Mouse (Mus musculus): ENCODE results near the gene Dlgap4. TPM values are rescaled to one million over a fixed set of nuclear protein-coding genes. Genes with fewer than 3 reads are reported as not detected.

Dlgap4 gene
- polyA plus RNA-seq, 1 experiment from 2014 or later: 98.3 TPM

- 71% methylated on average over 8 of the region's 8 CpGs for WGBS
- no peaks in the 10 kb centered on the region for H3K27me3 ChIP-seq
- H3K4me3 ChIP-seq: no peak overlapping the region
- ATAC-seq (ENCODE audit: insufficient number of reproducible peaks, insufficient read depth, low FRiP score, low TSS enrichment, low read depth): no peak
- peaks cover 11% of the 10 kb centered on the region; the same call in 1 of the 2 replicates for H3K4me1 ChIP-seq
- no peak overlapping the region for H3K4me2 ChIP-seq
- H3K27ac ChIP-seq: no peak overlapping the region
- H3K9ac ChIP-seq: no peak overlapping the region
- no peaks in the 10 kb centered on the region for H3K9me3 ChIP-seq
- H3K36me3 ChIP-seq: peaks cover 41% of the 10 kb centered on the region
These were observed 152.1 kb downstream of the Dlgap4 start for GRCm38 (mm10) chr2:156765593-156765992.

GRCm38 (mm10) chr2:156766227-156767019 is 152.9 kb downstream of the Dlgap4 start:
- H3K9ac ChIP-seq: no peak overlapping the region
- ATAC-seq (ENCODE audit: insufficient number of reproducible peaks, insufficient read depth, low FRiP score, low TSS enrichment, low read depth): no peak
- H3K4me2 ChIP-seq: no peak overlapping the region
- H3K4me3 ChIP-seq: no peak overlapping the region
- H3K36me3 ChIP-seq: peaks cover 33% of the 10 kb centered on the region
- 0 out of 2 replicates have a peak overlapping the region, but pooled peaks have one; percentile 57 for H3K27ac ChIP-seq
- H3K27me3 ChIP-seq: no peaks in the 10 kb centered on the region
- H3K9me3 ChIP-seq: no peaks in the 10 kb centered on the region
- WGBS: 66% methylated on average over 10 of the region's 10 CpGs
- H3K4me1 ChIP-seq: peaks cover 11% of the 10 kb centered on the region; the same call in 1 of the 2 replicates

GRCm38 (mm10) chr2:156767108-156767507 is 153.6 kb downstream of the Dlgap4 start:
- H3K27me3 ChIP-seq: no peaks in the 10 kb centered on the region
- peaks cover 26% of the 10 kb centered on the region for H3K36me3 ChIP-seq
- WGBS: 65% methylated on average over 5 of the region's 5 CpGs
- H3K27ac ChIP-seq: no peak overlapping the region
- H3K4me3 ChIP-seq: no peak overlapping the region
- no peak overlapping the region for H3K9ac ChIP-seq
- H3K4me1 ChIP-seq: peaks cover 11% of the 10 kb centered on the region; the same call in 1 of the 2 replicates
- H3K4me2 ChIP-seq: no peak overlapping the region
- ATAC-seq (ENCODE audit: insufficient number of reproducible peaks, insufficient read depth, low FRiP score, low TSS enrichment, low read depth): no peak
- H3K9me3 ChIP-seq: no peaks in the 10 kb centered on the region

DNA sequence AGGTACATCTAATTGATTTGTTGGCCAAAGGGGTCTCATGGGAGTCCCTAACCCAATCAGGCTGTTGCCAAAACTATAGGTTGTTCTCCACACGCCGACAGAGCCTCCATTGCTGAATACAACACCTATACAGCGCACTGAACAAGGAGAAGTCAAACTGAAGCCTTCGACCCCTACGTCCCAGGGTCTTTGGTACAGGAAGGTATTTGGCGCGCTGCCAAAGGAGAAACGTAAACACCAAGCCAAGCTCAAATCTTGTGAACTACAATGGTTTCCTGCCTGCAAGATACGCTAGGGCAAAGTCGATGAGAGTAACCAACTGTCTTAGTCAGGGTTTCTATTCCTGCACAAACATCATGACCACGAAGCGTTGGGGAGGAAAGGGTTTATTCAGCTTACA is 155.8 kb downstream of the Dlgap4 start:
- H3K9ac ChIP-seq: no peak overlapping the region
- peaks cover 4% of the 10 kb centered on the region for H3K36me3 ChIP-seq
- H3K27ac ChIP-seq: no peak overlapping the region
- peaks cover 15% of the 10 kb centered on the region for H3K4me1 ChIP-seq
- no peak overlapping the region for H3K4me3 ChIP-seq
- WGBS: 82% methylated on average over 12 of the region's 12 CpGs
- H3K27me3 ChIP-seq: no peaks in the 10 kb centered on the region
- no peak for ATAC-seq (ENCODE audit: insufficient number of reproducible peaks, insufficient read depth, low FRiP score, low TSS enrichment, low read depth)
- H3K4me2 ChIP-seq: no peak overlapping the region
- no peaks in the 10 kb centered on the region for H3K9me3 ChIP-seq

- H3K4me3 ChIP-seq: no peak overlapping the region
- H3K9me3 ChIP-seq: no peaks in the 10 kb centered on the region
- peaks cover 37% of the 10 kb centered on the region for H3K4me1 ChIP-seq
- H3K27ac ChIP-seq: no peak overlapping the region
- no peaks in the 10 kb centered on the region for H3K36me3 ChIP-seq
- no peaks in the 10 kb centered on the region for H3K27me3 ChIP-seq
- no peak for ATAC-seq (ENCODE audit: insufficient number of reproducible peaks, insufficient read depth, low FRiP score, low TSS enrichment, low read depth)
- H3K4me2 ChIP-seq: no peak overlapping the region
- no peak overlapping the region for H3K9ac ChIP-seq
These were observed 160.0 kb downstream of the Dlgap4 start for GRCm38 (mm10) chr2:156773470-156773869.

GRCm38 (mm10) chr2:156774035-156774737 is 160.7 kb downstream of the Dlgap4 start:
- H3K9ac ChIP-seq: peak overlapping the region; percentile 73
- 67% methylated on average over 13 of the region's 13 CpGs for WGBS

GRCm38 (mm10) chr2:156774738-156775454 is 161.4 kb downstream of the Dlgap4 start, which contains the start of gene Myl9:
Myl9 (plus strand) TSS chr2:156775420.
- H3K27ac ChIP-seq: peak within 1 kb of the TSS; percentile 92
- no peaks in the 10 kb centered on the region for H3K27me3 ChIP-seq
- WGBS: under 1% methylated on average over 28 of the region's 28 CpGs
- peaks cover 42% of the 10 kb centered on the region for H3K4me1 ChIP-seq
- H3K9ac ChIP-seq: peak within 1 kb of the TSS; percentile 73
- H3K4me3 ChIP-seq: peak within 1 kb of the TSS; percentile 44
- H3K36me3 ChIP-seq: no peaks in the 10 kb centered on the region
- ATAC-seq (ENCODE audit: insufficient number of reproducible peaks, insufficient read depth, low FRiP score, low TSS enrichment, low read depth): peak; percentile 79
- peak within 1 kb of the TSS; percentile 70 for H3K4me2 ChIP-seq
- H3K9me3 ChIP-seq: no peaks in the 10 kb centered on the region

More at GRCm38 (mm10) chr2:156774035-156774737, 160.7 kb downstream of the Dlgap4 start:
- no peaks in the 10 kb centered on the region for H3K9me3 ChIP-seq
- H3K4me1 ChIP-seq: peaks cover 41% of the 10 kb centered on the region
- no peaks in the 10 kb centered on the region for H3K36me3 ChIP-seq
- H3K27me3 ChIP-seq: no peaks in the 10 kb centered on the region
- H3K27ac ChIP-seq: peak overlapping the region; percentile 92
- H3K4me3 ChIP-seq: peak overlapping the region; percentile 44
- ATAC-seq (ENCODE audit: insufficient number of reproducible peaks, insufficient read depth, low FRiP score, low TSS enrichment, low read depth): no peak
- peak overlapping the region; percentile 70 for H3K4me2 ChIP-seq

GRCm38 (mm10) chr2:156775455-156776435 is 162.2 kb downstream of the Dlgap4 start:
- Histone ChIP-seq H3K4me2 (peak overlapping the region; percentile 70), H3K36me3 (no peaks in the 10 kb centered on the region), H3K27me3 (no peaks in the 10 kb centered on the region), H3K9me3 (no peaks in the 10 kb centered on the region), H3K4me3 (peak overlapping the region; percentile 44), H3K4me1 (peaks cover 48% of the 10 kb centered on the region), H3K9ac (peak overlapping the region; percentile 73), H3K27ac (peak overlapping the region; percentile 92)
- 29% methylated on average over 17 of the region's 17 CpGs for WGBS
- 0 out of 2 replicates have a peak, but pooled peaks have one; percentile 16 for ATAC-seq (ENCODE audit: insufficient number of reproducible peaks, insufficient read depth, low FRiP score, low TSS enrichment, low read depth)

GRCm38 (mm10) chr2:156776907-156777306 is 163.4 kb downstream of the Dlgap4 start:
- H3K9me3 ChIP-seq: no peaks in the 10 kb centered on the region
- WGBS: 90% methylated on average over 2 of the region's 2 CpGs
- peak overlapping the region; percentile 5; the same call in 1 of the 2 replicates for H3K4me3 ChIP-seq
- no peak overlapping the region for H3K27ac ChIP-seq
- H3K4me1 ChIP-seq: peaks cover 50% of the 10 kb centered on the region
- H3K27me3 ChIP-seq: no peaks in the 10 kb centered on the region
- H3K9ac ChIP-seq: no peak overlapping the region
- no peak for ATAC-seq (ENCODE audit: insufficient number of reproducible peaks, insufficient read depth, low FRiP score, low TSS enrichment, low read depth)
- H3K4me2 ChIP-seq: peak overlapping the region; percentile 41
- peaks cover 6% of the 10 kb centered on the region; the same call in 1 of the 2 replicates for H3K36me3 ChIP-seq

DNA sequence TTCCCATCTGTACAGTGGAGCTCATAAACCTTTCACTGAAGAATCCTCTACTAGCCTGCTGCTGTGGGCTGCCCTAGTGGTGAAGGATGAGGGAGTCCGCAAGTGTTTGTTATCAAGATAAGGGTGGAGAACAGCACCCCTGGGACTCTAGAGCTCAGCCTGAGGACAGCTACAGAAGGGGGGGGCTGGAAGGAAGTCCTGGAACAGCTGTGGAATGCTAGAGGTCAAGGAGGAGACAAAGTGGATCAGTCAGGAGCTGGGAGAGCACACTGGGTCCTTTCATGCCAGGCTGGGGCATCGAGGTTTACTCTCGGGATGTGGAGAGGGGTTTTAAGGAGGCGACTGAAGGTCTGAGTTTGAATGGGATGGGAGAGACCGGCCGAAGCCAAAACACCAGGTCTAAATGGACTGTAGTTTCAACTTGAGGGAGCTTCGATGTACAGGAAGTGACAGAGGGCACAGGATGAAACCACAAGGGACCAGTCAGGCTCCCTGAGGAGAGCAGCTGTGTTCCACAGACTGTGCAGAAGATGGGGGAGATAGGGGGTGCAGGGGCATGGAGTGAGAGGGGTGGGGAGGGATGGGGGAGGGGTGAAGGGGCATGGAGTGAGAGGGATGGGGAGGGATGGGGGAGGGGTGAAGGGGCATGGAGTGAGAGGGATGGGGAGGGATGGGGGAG is 164.0 kb downstream of the Dlgap4 start:
- H3K27me3 ChIP-seq: no peaks in the 10 kb centered on the region
- WGBS: 39% methylated on average over 7 of the region's 7 CpGs
- ATAC-seq (ENCODE audit: insufficient number of reproducible peaks, insufficient read depth, low FRiP score, low TSS enrichment, low read depth): no peak
- H3K9me3 ChIP-seq: no peaks in the 10 kb centered on the region
- no peak overlapping the region for H3K9ac ChIP-seq
- peak overlapping the region; percentile 5; the same call in 1 of the 2 replicates for H3K4me3 ChIP-seq
- no peak overlapping the region for H3K27ac ChIP-seq
- peaks cover 50% of the 10 kb centered on the region for H3K4me1 ChIP-seq
- H3K4me2 ChIP-seq: peak overlapping the region; percentile 41
- H3K36me3 ChIP-seq: peaks cover 6% of the 10 kb centered on the region; the same call in 1 of the 2 replicates
